Mouse (Mus musculus) hindbrain, embryonic 10.5 days (tissue): Measurements from ENCODE around the gene Muc3. TPM values are rescaled to one million over a fixed set of nuclear protein-coding genes. Genes with fewer than 3 reads are reported as not detected.

Experiments used
- DNase-seq: peaks from one replicate; pipeline ENCODE4 v3.0.0-alpha.2; 2017; ENCODE audit warnings: low spot score
- H3K27ac ChIP-seq: fragments of 300-500 bp; sonication (generic); 2 replicates; pipeline ENCODE4 v1.5.1; 2016; ENCODE audit warnings: mild to moderate bottlenecking, moderate library complexity
- H3K27me3 ChIP-seq: fragments of 300-500 bp; sonication (generic); 2 replicates; pipeline ENCODE4 v1.6.1; 2016; ENCODE audit warnings: mild to moderate bottlenecking; ENCODE audit not compliant: poor library complexity, insufficient read depth, severe bottlenecking
- H3K36me3 ChIP-seq: fragments of 300-500 bp; sonication (generic); 2 replicates; pipeline ENCODE4 v1.6.1; 2016; ENCODE audit warnings: mild to moderate bottlenecking, moderate library complexity
- H3K4me1 ChIP-seq: fragments of 300-500 bp; sonication (generic); replicated peaks from 2 replicates; pipeline ENCODE4 v1.6.1; 2016; ENCODE audit warnings: mild to moderate bottlenecking
- H3K4me3 ChIP-seq: fragments of 300-500 bp; sonication (generic); 2 replicates; pipeline ENCODE4 v1.5.1; 2016; ENCODE audit warnings: mild to moderate bottlenecking, moderate library complexity
- H3K9me3 ChIP-seq: fragments of 300-500 bp; sonication (generic); 2 replicates; pipeline ENCODE4 v1.6.1; 2016; ENCODE audit warnings: mild to moderate bottlenecking, moderate library complexity
- WGBS: fragments of 180-500 bp; shearing (Covaris S2); methylation state at CpG from one replicate; pipeline ENCODE4 v1.1.7; 2016; 5-methylcytosine and 5-hydroxymethylcytosine counted together
- polyA plus RNA-seq: library from polyadenylated mRNA; unstranded; fragments of >200 nt; fragmentation: Nextera tagmentation; extraction: Ambion mirVana; gene quantifications from 2 replicates; pipeline ENCODE4 v1.2.1, GENCODE M21; 2016

Gene Muc3
- polyA plus RNA-seq, 1 experiment from 2014 or later: not detected

- Histone ChIP-seq H3K4me1 (no peaks in the 10 kb centered on the region), H3K4me3 (no peak overlapping the region), H3K9me3 (peaks cover 19% of the 10 kb centered on the region), H3K27me3 (no peaks in the 10 kb centered on the region), H3K27ac (no peak overlapping the region), H3K36me3 (no peaks in the 10 kb centered on the region)
- no peak for DNase-seq
- 80% methylated on average over 4 of the region's 4 CpGs for WGBS
Observed at GRCm38 (mm10) chr5:137161853-137162252, 12.7 kb upstream of the Muc3 start.

- H3K36me3 ChIP-seq: no peaks in the 10 kb centered on the region
- H3K27ac ChIP-seq: no peak overlapping the region
- no peak overlapping the region for H3K4me3 ChIP-seq
- no peaks in the 10 kb centered on the region for H3K4me1 ChIP-seq
- WGBS: 33% methylated on average over 11 of the region's 11 CpGs
- no peak for DNase-seq
- H3K27me3 ChIP-seq: no peaks in the 10 kb centered on the region
- H3K9me3 ChIP-seq: peaks cover 31% of the 10 kb centered on the region
Observed at GRCm38 (mm10) chr5:137159461-137159860, 10.3 kb upstream of the Muc3 start.

GRCm38 (mm10) chr5:137153289-137153688 is 4.2 kb upstream of the Muc3 start:
- no peaks in the 10 kb centered on the region for H3K4me1 ChIP-seq
- no peaks in the 10 kb centered on the region for H3K36me3 ChIP-seq
- 91% methylated on average over 5 of the region's 5 CpGs for WGBS
- H3K27me3 ChIP-seq: no peaks in the 10 kb centered on the region
- no peak overlapping the region for H3K27ac ChIP-seq
- no peak for DNase-seq
- H3K9me3 ChIP-seq: peaks cover 30% of the 10 kb centered on the region
- no peak overlapping the region for H3K4me3 ChIP-seq

- H3K4me1 ChIP-seq: no peaks in the 10 kb centered on the region
- H3K36me3 ChIP-seq: no peaks in the 10 kb centered on the region
- H3K4me3 ChIP-seq: no peak overlapping the region
- no peak overlapping the region for H3K27ac ChIP-seq
- WGBS: 61% methylated on average over 2 of the region's 2 CpGs
- no peaks in the 10 kb centered on the region for H3K27me3 ChIP-seq
- H3K9me3 ChIP-seq: peaks cover 26% of the 10 kb centered on the region
- DNase-seq: peak; percentile 6
Observed at GRCm38 (mm10) chr5:137152623-137153022, 3.5 kb upstream of the Muc3 start.

- no peak for DNase-seq
- H3K36me3 ChIP-seq: no peaks in the 10 kb centered on the region
- no peaks in the 10 kb centered on the region for H3K27me3 ChIP-seq
- WGBS: 49% methylated on average over 3 of the region's 3 CpGs
- no peak overlapping the region for H3K27ac ChIP-seq
- peaks cover 4% of the 10 kb centered on the region; the same call in 1 of the 2 replicates for H3K9me3 ChIP-seq
- peaks cover 3% of the 10 kb centered on the region; the same call in 1 of the 2 replicates for H3K4me1 ChIP-seq
- H3K4me3 ChIP-seq: no peak overlapping the region
Observed at GRCm38 (mm10) chr5:137140836-137141235, 8.3 kb downstream of the Muc3 start.

GRCm38 (mm10) chr5:137138977-137139376 is 10.1 kb downstream of the Muc3 start:
- no peak for DNase-seq
- Histone ChIP-seq H3K27ac (no peak overlapping the region), H3K36me3 (no peaks in the 10 kb centered on the region), H3K27me3 (no peaks in the 10 kb centered on the region), H3K9me3 (peaks cover 9% of the 10 kb centered on the region; the same call in 1 of the 2 replicates), H3K4me1 (peaks cover 3% of the 10 kb centered on the region; the same call in 1 of the 2 replicates), H3K4me3 (no peak overlapping the region)
- WGBS: 89% methylated on average over 10 of the region's 10 CpGs

GRCm38 (mm10) chr5:137134959-137135358 is 14.2 kb downstream of the Muc3 start:
- Histone ChIP-seq H3K36me3 (no peaks in the 10 kb centered on the region), H3K4me3 (no peak overlapping the region), H3K27ac (no peak overlapping the region), H3K4me1 (no peaks in the 10 kb centered on the region), H3K9me3 (peaks cover 9% of the 10 kb centered on the region; the same call in 1 of the 2 replicates), H3K27me3 (0 out of 2 replicates have a peak, but pooled peaks cover 3% of the 10 kb centered on the region)
- DNase-seq: no peak
- 34% methylated on average over 11 of the region's 11 CpGs for WGBS

GRCm38 (mm10) chr5:137131490-137131889 is 17.6 kb downstream of the Muc3 start:
- WGBS: 0% methylated on average over 3 of the region's 3 CpGs
- H3K36me3 ChIP-seq: no peaks in the 10 kb centered on the region
- H3K4me1 ChIP-seq: no peaks in the 10 kb centered on the region
- H3K27me3 ChIP-seq: 0 out of 2 replicates have a peak, but pooled peaks cover 3% of the 10 kb centered on the region
- H3K4me3 ChIP-seq: no peak overlapping the region
- peaks cover 6% of the 10 kb centered on the region; the same call in 1 of the 2 replicates for H3K9me3 ChIP-seq
- H3K27ac ChIP-seq: no peak overlapping the region
- peak; percentile 62 for DNase-seq

- Histone ChIP-seq H3K4me3 (no peak overlapping the region), H3K4me1 (no peaks in the 10 kb centered on the region), H3K36me3 (no peaks in the 10 kb centered on the region), H3K27ac (no peak overlapping the region), H3K9me3 (peaks cover 2% of the 10 kb centered on the region; the same call in 1 of the 2 replicates), H3K27me3 (0 out of 2 replicates have a peak, but pooled peaks cover 3% of the 10 kb centered on the region)
- DNase-seq: no peak
- WGBS: 27% methylated on average over 5 of the region's 5 CpGs
Observed at GRCm38 (mm10) chr5:137129281-137129680, 19.8 kb downstream of the Muc3 start.

GRCm38 (mm10) chr5:137123516-137123915 is 25.6 kb downstream of the Muc3 start:
- Histone ChIP-seq H3K9me3 (no peaks in the 10 kb centered on the region), H3K4me3 (no peak overlapping the region), H3K27ac (peak overlapping the region; percentile 56; the same call in 1 of the 2 replicates), H3K27me3 (no peaks in the 10 kb centered on the region), H3K4me1 (peaks cover 9% of the 10 kb centered on the region), H3K36me3 (no peaks in the 10 kb centered on the region)
- DNase-seq: no peak
- 84% methylated on average over 4 of the region's 4 CpGs for WGBS

GRCm38 (mm10) chr5:137122686-137123193 is 26.4 kb downstream of the Muc3 start:
- H3K4me3 ChIP-seq: peak overlapping the region; percentile 20; the same call in 1 of the 2 replicates
- H3K27me3 ChIP-seq: no peaks in the 10 kb centered on the region
- peak; percentile 80 for DNase-seq
- H3K36me3 ChIP-seq: no peaks in the 10 kb centered on the region
- H3K9me3 ChIP-seq: no peaks in the 10 kb centered on the region
- 7% methylated on average over 14 of the region's 14 CpGs for WGBS
- peak overlapping the region; percentile 56 for H3K27ac ChIP-seq
- peaks cover 9% of the 10 kb centered on the region for H3K4me1 ChIP-seq

- Histone ChIP-seq H3K4me1 (peaks cover 14% of the 10 kb centered on the region), H3K9me3 (no peaks in the 10 kb centered on the region), H3K27ac (no peak overlapping the region), H3K4me3 (no peak overlapping the region), H3K27me3 (no peaks in the 10 kb centered on the region), H3K36me3 (no peaks in the 10 kb centered on the region)
- WGBS: 75% methylated on average over 4 of the region's 4 CpGs
- no peak for DNase-seq
Observed at GRCm38 (mm10) chr5:137121280-137121679, 27.8 kb downstream of the Muc3 start.

- Histone ChIP-seq H3K4me1 (peaks cover 30% of the 10 kb centered on the region), H3K27me3 (no peaks in the 10 kb centered on the region), H3K27ac (no peak overlapping the region), H3K4me3 (no peak overlapping the region), H3K36me3 (peaks cover 9% of the 10 kb centered on the region), H3K9me3 (no peaks in the 10 kb centered on the region)
- no peak for DNase-seq
- 74% methylated on average over 4 of the region's 4 CpGs for WGBS
Observed at GRCm38 (mm10) chr5:137118878-137119277, 30.2 kb downstream of the Muc3 start.
